Mouse (Mus musculus) stomach, postnatal 0 days (tissue): ENCODE results near the gene Wdfy4.

Experiments used
- CTCF ChIP-seq: IDR thresholded peaks from 2 replicates; pipeline ENCODE4 v1.5.1; 2016; ENCODE audit warnings: antibody characterized with exemption, low read depth, mild to moderate bottlenecking, moderate library complexity
- EP300 ChIP-seq: optimal IDR thresholded peaks from 2 replicates; pipeline ENCODE3; 2016; ENCODE audit warnings: antibody characterized with exemption

- TF ChIP-seq CTCF (no peak), EP300 (no peak)
Observed at GRCm38 (mm10) chr14:33175059-33175821, 10.1 kb downstream of the Wdfy4 start.
